Mouse (Mus musculus) urinary bladder, postnatal 36 days (tissue): ENCODE measurements at regions not wholly inside any gene's neighbourhood (a gene's known extent, or its start where the extent isn't known, plus 50 kb on each side); places are given as distances from the start of the nearest gene placed in this dataset.

Experiments used
- DNase-seq, 2 experiments: peaks; one replicate each; pipeline ENCODE4 v3.0.0; 2022; ENCODE audit warnings: low spot score in 2 of 2, mixed read lengths in 1 of 2

DNA sequence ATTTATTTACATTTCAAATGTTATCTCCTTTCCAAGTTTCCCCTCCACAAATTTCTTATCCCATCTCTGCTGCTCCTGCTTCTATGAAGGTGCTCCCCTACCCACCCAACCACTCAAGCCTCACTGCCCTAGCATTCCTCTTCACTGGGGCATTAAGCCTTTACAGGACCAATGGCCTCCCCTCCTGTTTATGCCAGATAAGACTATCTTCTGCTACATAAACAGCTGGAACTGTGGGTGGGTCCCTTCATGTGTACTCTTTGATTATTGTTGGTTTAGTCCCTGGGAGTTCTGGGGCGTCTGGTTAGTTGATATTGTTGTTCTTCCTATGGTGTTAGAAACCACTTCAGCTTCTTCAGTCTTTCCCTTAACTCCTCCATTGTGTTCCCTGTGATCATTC lies 1164.1 kb upstream of the Got2 start:
- no peak for DNase-seq

DNA sequence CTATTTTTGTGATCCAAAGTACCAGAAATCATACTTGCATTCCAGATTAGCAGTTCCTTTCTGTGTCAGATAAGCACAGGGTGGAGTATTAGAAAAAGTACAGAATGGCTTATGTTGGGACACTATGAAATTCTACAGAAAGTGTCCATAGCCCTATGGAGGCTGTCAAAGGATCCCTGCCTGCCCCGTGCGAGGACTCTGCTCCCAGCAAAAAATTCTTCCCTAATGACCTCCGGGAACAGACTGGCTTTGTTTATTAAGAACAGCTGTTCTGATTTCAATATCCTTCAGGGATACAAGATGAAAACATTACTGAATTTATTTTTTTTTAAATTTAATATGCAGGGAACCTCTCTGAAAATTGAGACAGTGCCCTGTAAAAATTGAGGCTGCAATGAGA lies 1151.4 kb upstream of the Got2 start:
- no peak for DNase-seq

DNA sequence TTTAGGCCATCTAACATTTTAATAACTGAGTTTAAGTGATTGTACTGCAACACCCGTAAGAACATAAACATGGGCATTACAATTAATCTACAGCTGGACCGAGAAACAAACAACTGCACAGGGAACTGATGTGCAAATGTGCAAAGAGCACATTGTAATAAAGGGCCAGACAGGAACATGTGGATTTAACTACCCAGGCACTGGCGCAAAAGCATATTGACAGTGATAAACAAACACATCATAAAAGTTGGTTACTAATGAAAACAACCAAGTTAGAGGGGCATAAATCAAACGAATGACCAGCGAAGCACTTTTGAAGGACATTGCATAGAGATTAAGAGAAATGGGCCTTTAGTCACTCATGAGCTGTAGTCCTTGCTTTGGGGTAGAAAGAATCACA lies 1150.5 kb upstream of the Got2 start:
- no peak for DNase-seq

DNA sequence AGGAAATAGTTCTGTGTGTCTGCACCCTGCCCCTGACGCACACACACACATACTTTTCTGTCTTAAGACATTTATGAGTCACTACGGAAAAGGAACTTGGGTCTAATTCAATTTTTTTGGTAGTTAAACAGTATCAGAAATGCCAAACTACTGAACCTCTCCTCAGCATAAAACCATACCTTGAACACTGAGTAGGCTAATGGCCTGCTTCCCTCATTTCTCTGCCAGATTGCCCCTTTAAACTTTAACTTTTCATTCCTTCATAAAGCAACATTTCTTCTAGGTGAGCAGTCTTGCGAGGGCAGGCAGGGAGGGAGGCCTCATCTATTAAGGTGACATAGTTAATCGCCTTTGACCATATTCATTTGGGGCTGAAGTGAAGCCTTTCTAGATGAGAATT lies 1143.8 kb upstream of the Got2 start:
- no peak for DNase-seq

DNA sequence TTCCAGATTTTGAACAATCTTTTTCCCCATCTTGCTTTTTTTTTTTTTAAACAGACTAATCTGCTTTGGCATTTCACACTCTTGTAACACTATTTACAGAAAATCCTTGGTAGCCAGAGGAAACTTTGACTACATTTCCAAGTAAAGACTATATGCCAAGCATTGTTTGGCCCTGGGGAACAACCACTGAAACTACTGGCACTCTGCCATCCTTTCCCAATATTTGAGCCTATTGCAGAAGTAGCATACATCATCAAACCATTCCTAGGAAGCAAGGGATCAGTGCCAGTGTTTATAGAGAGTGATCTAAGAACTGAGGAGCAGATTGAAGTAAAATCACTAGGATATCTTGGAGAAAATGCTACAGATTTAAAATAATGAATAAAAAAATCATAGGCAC lies 1127.2 kb upstream of the Got2 start:
- peak in 1 of 2 experiments; percentile 29 for DNase-seq

DNA sequence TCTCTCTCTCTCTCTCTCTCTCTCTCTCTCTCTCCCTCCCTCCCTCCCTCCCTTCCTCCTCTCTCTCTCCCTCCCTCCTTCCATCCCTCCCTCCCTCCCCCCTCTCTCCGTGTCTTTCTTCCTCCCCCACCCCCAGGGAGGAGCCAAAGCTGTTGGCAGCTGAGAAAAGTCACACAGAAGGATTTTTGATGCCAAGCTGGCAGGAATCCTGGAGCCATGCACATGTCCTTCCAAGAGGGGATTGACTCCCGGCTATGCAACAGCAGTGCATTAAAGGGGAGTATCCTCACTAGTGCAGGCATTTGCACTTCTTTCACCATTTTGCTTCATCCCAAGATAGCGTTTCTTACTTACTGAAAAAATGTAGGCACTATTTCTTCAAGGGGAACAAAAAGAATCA lies 1115.8 kb upstream of the Got2 start:
- peak in 1 of 2 experiments; percentile 40 for DNase-seq

DNA sequence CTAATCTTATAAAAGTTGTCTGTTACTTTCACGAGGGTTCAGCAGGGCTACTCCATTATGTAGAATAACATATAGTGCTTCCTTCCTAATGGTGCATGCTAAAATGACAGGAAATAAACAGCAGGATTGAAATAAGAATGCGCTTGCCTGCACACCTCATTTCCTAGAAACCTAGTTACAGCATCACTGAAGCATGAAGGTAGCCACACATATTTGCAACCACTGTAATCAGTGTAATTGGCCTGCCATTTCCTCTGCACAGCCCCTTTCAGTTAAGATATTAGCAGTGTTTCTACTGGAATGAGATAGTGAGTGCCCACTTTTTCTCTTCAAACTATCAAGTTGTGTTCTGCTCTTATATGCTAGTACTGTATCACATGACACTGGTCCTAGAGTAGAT lies 1094.8 kb upstream of the Got2 start:
- DNase-seq = no peak
